Comparison of ENCODE assay signal across 8 mouse cellular contexts in genomic region chr12:113157002-113157401, GRCm38 (mm10). TPM values are rescaled to one million over a fixed set of nuclear protein-coding genes. Genes with fewer than 3 reads are reported as not detected.
DNase-seq lines count a peak whose midpoint lies in the region; ATAC-seq and TF ChIP-seq lines count a peak whose summit lies in the region.

No protein-coding gene starts in this region.

- no peak overlapping the region for H3K4me3 ChIP-seq in kidney, adult 2 months (ENCODE audit: insufficient read depth, low read depth, low read length)
- H3K4me3 ChIP-seq in hindbrain, embryonic 14.5 days (replicated peaks; ENCODE audit: low read length), result peak overlapping the region; percentile 50
- H3K4me3 ChIP-seq in midbrain, postnatal 0 days (ENCODE audit: low read depth, low read length), result peak overlapping the region; percentile 50
- H3K4me3 ChIP-seq in lung, adult 2 months (replicated peaks; ENCODE audit: extremely low read depth, low read depth, low read length), result no peak overlapping the region

- H3K36me3 ChIP-seq in kidney, adult 2 months (ENCODE audit: control insufficient read depth, insufficient read depth, low read length), result no peaks in the 10 kb centered on the region
- H3K36me3 ChIP-seq in hindbrain, embryonic 14.5 days (replicated peaks; ENCODE audit: control insufficient read depth, insufficient read depth), result no peaks in the 10 kb centered on the region
- no peaks in the 10 kb centered on the region for H3K36me3 ChIP-seq in midbrain, postnatal 0 days (ENCODE audit: insufficient read depth, low read length)

- H3K27ac ChIP-seq in kidney, adult 2 months (ENCODE audit: insufficient read depth, low read depth, low read length), result no peak overlapping the region
- H3K27ac ChIP-seq in hindbrain, embryonic 14.5 days, result no peak overlapping the region
- no peak overlapping the region for H3K27ac ChIP-seq in midbrain, postnatal 0 days (ENCODE audit: low read depth, low read length)

- peak overlapping the region; percentile 82 for H3K4me2 ChIP-seq in hindbrain, embryonic 14.5 days (replicated peaks)
- peak overlapping the region; percentile 83 for H3K4me2 ChIP-seq in midbrain, postnatal 0 days (ENCODE audit: low read depth, low read length, poor library complexity, severe bottlenecking)

- H3K9me3 ChIP-seq in hindbrain, embryonic 14.5 days (ENCODE audit: control insufficient read depth, low read length), result no peaks in the 10 kb centered on the region
- no peaks in the 10 kb centered on the region for H3K9me3 ChIP-seq in midbrain, postnatal 0 days (ENCODE audit: low read length)

- DNase-seq in kidney, postnatal 10 days, result peak; percentile 47
- DNase-seq in kidney, adult 2 months, result no peak
- DNase-seq in cerebellum, postnatal 14 days, result peak; percentile 43 to 58
- no peak for DNase-seq in hindbrain, embryonic 14.5 days (ENCODE audit: low spot score)
- no peak for DNase-seq in midbrain, postnatal 0 days (ENCODE audit: low spot score)
- DNase-seq in left cerebral cortex, postnatal 36 days (ENCODE audit: low spot score in 2 of 2), result no peak
- no peak for DNase-seq in lung, adult 2 months
- DNase-seq in right cerebral cortex, postnatal 25 days, result no peak

- no peak for ATAC-seq in hindbrain, embryonic 14.5 days (ENCODE audit: low FRiP score)
- ATAC-seq in midbrain, postnatal 0 days (ENCODE audit: low FRiP score), result no peak

- no peaks in the 10 kb centered on the region for H3K27me3 ChIP-seq in kidney, adult 2 months (replicated peaks; ENCODE audit: control insufficient read depth, insufficient read depth, low read length)
- 0 out of 2 replicates have a peak, but pooled peaks cover 8% of the 10 kb centered on the region for H3K27me3 ChIP-seq in hindbrain, embryonic 14.5 days (ENCODE audit: control insufficient read depth, insufficient read depth, low read length)
- H3K27me3 ChIP-seq in midbrain, postnatal 0 days (ENCODE audit: insufficient read depth, low read length), result no peaks in the 10 kb centered on the region

- no peak for TF ChIP-seq POLR2A in kidney, adult 2 months (IDR thresholded peaks at IDR 0.05; ENCODE audit: low read depth, low read length)
- no peak for TF ChIP-seq POLR2A in lung, adult 2 months (IDR thresholded peaks at IDR 0.05; ENCODE audit: borderline replicate concordance, extremely low read depth, low read depth, low read length)

- TF ChIP-seq CTCF in kidney, adult 2 months (conservative IDR thresholded peaks at IDR 0.05; ENCODE audit: insufficient read depth, insufficient read length, low read depth, low read length), result no peak
- no peak for TF ChIP-seq CTCF in midbrain, postnatal 0 days (IDR thresholded peaks at IDR 0.05)
- no peak for TF ChIP-seq CTCF in lung, adult 2 months (IDR thresholded peaks at IDR 0.05; ENCODE audit: insufficient read depth, low read length)

- WGBS in kidney, adult 2 months, result 37% methylated on average over 8 of the region's 8 CpGs
- WGBS in hindbrain, embryonic 14.5 days, result 40% methylated on average over 8 of the region's 8 CpGs
- 31% methylated on average over 8 of the region's 8 CpGs for WGBS in midbrain, postnatal 0 days
- WGBS in lung, adult 2 months, result 36% methylated on average over 8 of the region's 8 CpGs

- no peak overlapping the region for H3K9ac ChIP-seq in hindbrain, embryonic 14.5 days
- 0 out of 2 replicates have a peak overlapping the region, but pooled peaks have one; percentile 36 for H3K9ac ChIP-seq in midbrain, postnatal 0 days (replicated peaks; ENCODE audit: low read length, poor library complexity, severe bottlenecking)

- H3K4me1 ChIP-seq in kidney, adult 2 months (ENCODE audit: control insufficient read depth, insufficient read depth, low read length), result peaks cover 6% of the 10 kb centered on the region; the same call in 1 of the 2 replicates
- peaks cover 17% of the 10 kb centered on the region for H3K4me1 ChIP-seq in hindbrain, embryonic 14.5 days (replicated peaks; ENCODE audit: control insufficient read depth, insufficient read depth, low read length)
- H3K4me1 ChIP-seq in midbrain, postnatal 0 days (ENCODE audit: insufficient read depth, low read length), result peaks cover 10% of the 10 kb centered on the region; the same call in 1 of the 2 replicates
- H3K4me1 ChIP-seq in lung, adult 2 months (ENCODE audit: control insufficient read depth, insufficient read depth, low read length), result peaks cover 7% of the 10 kb centered on the region

- intact Hi-C loops in left cerebral cortex, postnatal 36 days (cut with DNase I), result no loop called here

RNA-seq across cellular contexts. Expression of gene Tedc1, which starts 0.8 kb away (rescaled TPM):
- polyA plus RNA-seq in kidney, adult 2 months (2012; rRNA removed), result 1.0 and 1.3 TPM in 2 replicates
- polyA plus RNA-seq in hindbrain, embryonic 14.5 days (2014; fragmentation: Nextera tagmentation; extraction: Ambion mirVana), result 10.2 and 14.4 TPM in 2 replicates
- total RNA-seq in midbrain, postnatal 0 days (2014; rRNA removed), result 4.3 and 17.0 TPM in 2 replicates
- polyA plus RNA-seq in midbrain, postnatal 0 days (2015; fragmentation: Nextera tagmentation; extraction: Ambion mirVana), result 8.8 and 8.9 TPM in 2 replicates
- total RNA-seq in left cerebral cortex, postnatal 36 days (2021), result 1 to 10 TPM; 1.5 to 2.1 TPM
- polyA plus RNA-seq in lung, adult 2 months (2012; rRNA removed), result 2.9 and 4.2 TPM in 2 replicates

RNA-seq across cellular contexts. Expression of gene Crip1, which starts 10.9 kb away (rescaled TPM):
- 195 and 229 TPM in 2 replicates for polyA plus RNA-seq in kidney, adult 2 months (2012; rRNA removed)
- polyA plus RNA-seq in hindbrain, embryonic 14.5 days (2014; fragmentation: Nextera tagmentation; extraction: Ambion mirVana), result 30.5 and 34.4 TPM in 2 replicates
- 2.5 and 3.9 TPM in 2 replicates for total RNA-seq in midbrain, postnatal 0 days (2014; rRNA removed)
- 25.0 and 26.0 TPM in 2 replicates for polyA plus RNA-seq in midbrain, postnatal 0 days (2015; fragmentation: Nextera tagmentation; extraction: Ambion mirVana)
- total RNA-seq in left cerebral cortex, postnatal 36 days (2021), result 10 to 100 TPM; 12.9 to 14.2 TPM
- polyA plus RNA-seq in lung, adult 2 months (2012; rRNA removed), result 746 and 1,492 TPM in 2 replicates

RNA-seq across cellular contexts. Expression of gene Crip2, which starts 17.0 kb away (rescaled TPM):
- polyA plus RNA-seq in kidney, adult 2 months (2012; rRNA removed), result 221 and 233 TPM in 2 replicates
- polyA plus RNA-seq in hindbrain, embryonic 14.5 days (2014; fragmentation: Nextera tagmentation; extraction: Ambion mirVana), result 280 and 288 TPM in 2 replicates
- 147 and 185 TPM in 2 replicates for total RNA-seq in midbrain, postnatal 0 days (2014; rRNA removed)
- polyA plus RNA-seq in midbrain, postnatal 0 days (2015; fragmentation: Nextera tagmentation; extraction: Ambion mirVana), result 317 and 336 TPM in 2 replicates
- 100 to 1,000 TPM; 154 to 164 TPM for total RNA-seq in left cerebral cortex, postnatal 36 days (2021)
- 1,334 and 1,488 TPM in 2 replicates for polyA plus RNA-seq in lung, adult 2 months (2012; rRNA removed)

RNA-seq across cellular contexts. Expression of gene Tmem121, which starts 28.7 kb away (rescaled TPM):
- 0.27 and 0.41 TPM in 2 replicates for polyA plus RNA-seq in kidney, adult 2 months (2012; rRNA removed)
- 28.0 and 33.4 TPM in 2 replicates for polyA plus RNA-seq in hindbrain, embryonic 14.5 days (2014; fragmentation: Nextera tagmentation; extraction: Ambion mirVana)
- 80.8 and 89.1 TPM in 2 replicates for total RNA-seq in midbrain, postnatal 0 days (2014; rRNA removed)
- 63.6 and 67.5 TPM in 2 replicates for polyA plus RNA-seq in midbrain, postnatal 0 days (2015; fragmentation: Nextera tagmentation; extraction: Ambion mirVana)
- total RNA-seq in left cerebral cortex, postnatal 36 days (2021), result 10 to 100 TPM; 24.9 to 31.1 TPM
- 0.52 and 0.60 TPM in 2 replicates for polyA plus RNA-seq in lung, adult 2 months (2012; rRNA removed)

RNA-seq across cellular contexts. Expression of gene Mta1, which starts 58.9 kb away (rescaled TPM):
- 39.0 and 44.4 TPM in 2 replicates for polyA plus RNA-seq in kidney, adult 2 months (2012; rRNA removed)
- polyA plus RNA-seq in hindbrain, embryonic 14.5 days (2014; fragmentation: Nextera tagmentation; extraction: Ambion mirVana), result 17.8 and 19.3 TPM in 2 replicates
- 48.3 and 55.2 TPM in 2 replicates for total RNA-seq in midbrain, postnatal 0 days (2014; rRNA removed)
- 15.3 and 16.8 TPM in 2 replicates for polyA plus RNA-seq in midbrain, postnatal 0 days (2015; fragmentation: Nextera tagmentation; extraction: Ambion mirVana)
- 10 to 100 TPM; 79.8 to 80.2 TPM for total RNA-seq in left cerebral cortex, postnatal 36 days (2021)
- polyA plus RNA-seq in lung, adult 2 months (2012; rRNA removed), result 77.4 and 85.3 TPM in 2 replicates

Comparison
In these comparisons a context has a peak if more than half of its experiments do, and no peak if none do; other contexts are left out.
1. DNase-seq: peak in kidney, postnatal 10 days (single experiment) and cerebellum, postnatal 14 days (2 of 2); none in kidney, adult 2 months (single experiment), hindbrain, embryonic 14.5 days (single experiment), midbrain, postnatal 0 days (single experiment), left cerebral cortex, postnatal 36 days (0 of 2), lung, adult 2 months (single experiment) and right cerebral cortex, postnatal 25 days (single experiment).
2. H3K4me3 ChIP-seq: peak in hindbrain, embryonic 14.5 days (single experiment) and midbrain, postnatal 0 days (single experiment); none in kidney, adult 2 months (single experiment) and lung, adult 2 months (single experiment).